Mouse (Mus musculus): ENCODE data around the gene Sh3glb1.

- no peak for TF ChIP-seq POLR2A (IDR thresholded peaks at IDR 0.05; ENCODE audit: insufficient read depth, low read depth, low read length)
- no peak for TF ChIP-seq CTCF (IDR thresholded peaks at IDR 0.05; ENCODE audit: insufficient read depth, low read depth, low read length)
These were observed 30.9 kb downstream of the Sh3glb1 start for GRCm38 (mm10) chr3:144689236-144689635.
